Mouse (Mus musculus) c-Kit-positive CD71-negative TER-119-negative erythroid progenitor cells, embryonic 14.5 days (primary cell): ENCODE data around the gene Uba6.

Experiments used
- DNase-seq: peaks from one replicate; pipeline ENCODE4 v3.0.0-alpha.2; 2013; ENCODE audit warnings: low read depth

The Uba6 gene

GRCm38 (mm10) chr5:86072756-86073386 lies 99.7 kb downstream of the Uba6 start:
- no peak for DNase-seq

DNA sequence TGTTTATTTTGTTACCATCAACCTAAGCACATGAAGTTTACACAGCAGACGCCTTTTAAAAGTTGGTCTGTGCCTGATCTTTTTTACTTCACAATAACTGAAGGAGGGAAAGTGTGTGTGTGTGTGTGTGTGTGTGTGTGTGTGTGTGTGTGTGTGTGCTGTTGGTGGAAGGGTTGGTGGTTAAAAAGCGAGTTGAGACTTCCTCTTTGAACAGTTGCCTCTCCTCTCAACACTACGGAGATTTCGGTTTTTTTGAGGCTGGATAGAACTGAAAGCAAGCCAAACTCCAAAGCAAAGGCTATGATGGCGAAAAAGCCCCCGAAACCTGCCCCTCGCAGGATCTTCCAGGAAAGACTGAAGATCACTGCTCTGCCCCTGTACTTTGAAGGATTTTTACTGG lies 101.1 kb downstream of the Uba6 start, which contains the start of gene Stap1:
TSS of gene Stap1 (plus strand) at position 209 of the 400 bp plus-strand sequence.
- peak; percentile 42 for DNase-seq

DNA sequence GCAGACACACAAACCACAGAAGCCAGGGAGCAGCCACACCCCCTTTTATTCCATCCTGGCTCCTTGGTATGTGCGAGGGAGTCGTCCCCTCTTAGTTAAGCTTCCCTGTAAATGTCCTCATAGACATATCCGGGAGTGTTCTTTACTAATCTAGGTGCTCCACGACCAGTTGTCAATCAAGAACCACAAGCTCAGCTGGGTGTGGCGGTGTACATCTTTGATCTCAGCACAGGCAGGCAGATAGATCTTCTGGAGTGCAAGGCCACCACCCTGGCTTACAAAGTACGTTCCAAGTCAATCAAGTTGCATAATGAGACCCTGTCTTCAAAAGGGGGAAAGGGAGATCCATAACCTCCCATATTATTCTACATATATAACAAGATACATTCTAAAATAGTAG lies 103.5 kb downstream of the Uba6 start:
- no peak for DNase-seq

- DNase-seq: peak; percentile 53
These were observed 104.2 kb downstream of the Uba6 start for GRCm38 (mm10) chr5:86068451-86068850.

DNA sequence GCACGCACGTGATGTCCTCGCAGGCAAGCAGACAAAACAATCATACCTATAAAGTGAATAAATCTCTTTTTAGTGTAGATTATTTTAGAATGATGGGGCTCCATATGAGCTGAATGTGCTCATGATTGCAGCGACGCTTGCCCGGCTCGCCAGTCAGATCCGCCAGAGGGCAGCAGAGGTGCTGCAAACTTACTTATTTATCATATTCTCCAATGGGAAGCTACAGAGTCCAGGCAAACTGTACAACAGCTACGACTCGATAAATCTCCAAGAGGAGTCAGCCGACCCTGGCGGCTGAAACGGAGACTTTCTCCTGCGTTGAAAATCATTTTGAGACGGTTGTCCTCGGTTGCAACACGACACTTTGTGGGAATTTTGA lies 106.1 kb downstream of the Uba6 start:
- peak; percentile 87 for DNase-seq

GRCm38 (mm10) chr5:86065876-86066550 lies 106.6 kb downstream of the Uba6 start:
- no peak for DNase-seq

GRCm38 (mm10) chr5:86065101-86065875 lies 107.3 kb downstream of the Uba6 start, which contains the start of gene Cenpc1:
TSS of gene Cenpc1 (minus strand) at chr5:86065583.
- DNase-seq: peak; percentile 92

DNA sequence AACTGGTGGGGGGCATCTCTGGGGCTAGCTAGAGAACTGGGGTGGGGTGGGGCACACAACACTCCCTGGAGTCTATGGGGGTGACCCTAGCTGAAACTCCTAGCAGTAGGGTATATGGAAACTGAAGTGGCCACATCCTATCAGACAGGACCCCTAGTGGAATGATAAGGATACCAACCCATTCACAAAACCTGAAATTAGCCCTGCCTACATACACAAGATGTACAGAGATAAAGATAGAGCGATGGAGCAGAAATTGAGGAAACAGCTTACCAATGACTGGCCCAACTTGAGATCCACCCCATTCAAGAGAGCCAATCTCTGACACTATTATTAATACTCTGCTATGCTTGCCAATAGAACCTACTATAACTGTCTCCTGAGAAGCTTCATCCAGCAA lies 109.1 kb downstream of the Uba6 start:
- DNase-seq: no peak
